Mouse (Mus musculus): ENCODE measurements around the gene Grk4.
A peak's percentile ranks its signal among the peaks of the same experiment; 100 is the strongest.

The Grk4 gene

GRCm38 (mm10) chr5:34659686-34660590 lies at the start of gene Grk4, which contains the start of gene Nop14:
Gene Grk4 (plus strand): TSS chr5:34660379.
Gene Nop14 (minus strand): TSS chr5:34660148.
- DNase-seq (ENCODE audit: low spot score), result peak; percentile 99

- no peak for DNase-seq (ENCODE audit: low spot score)
These were observed 27.2 kb upstream of the Grk4 start for GRCm38 (mm10) chr5:34632996-34633395.

GRCm38 (mm10) chr5:34633641-34634040 lies 26.5 kb upstream of the Grk4 start:
- no peak for DNase-seq (ENCODE audit: low spot score)

- peak; percentile 19 for DNase-seq (ENCODE audit: low spot score)
These were observed 25.3 kb upstream of the Grk4 start for GRCm38 (mm10) chr5:34634746-34635400.

- no peak for DNase-seq (ENCODE audit: low spot score)
These were observed 24.4 kb upstream of the Grk4 start for GRCm38 (mm10) chr5:34635665-34636192.

GRCm38 (mm10) chr5:34636481-34637287 lies 23.5 kb upstream of the Grk4 start, which contains the start of gene Mfsd10:
Gene Mfsd10 (minus strand): TSS chr5:34637212.
- DNase-seq (ENCODE audit: low spot score), result peak; percentile 73

- no peak for DNase-seq (ENCODE audit: low spot score)
These were observed 22.5 kb upstream of the Grk4 start for GRCm38 (mm10) chr5:34637591-34638156.

GRCm38 (mm10) chr5:34641991-34642390 lies 18.2 kb upstream of the Grk4 start:
- no peak for DNase-seq (ENCODE audit: low spot score)

GRCm38 (mm10) chr5:34642932-34643331 lies 17.2 kb upstream of the Grk4 start:
- peak; percentile 46 for DNase-seq (ENCODE audit: low spot score)

GRCm38 (mm10) chr5:34647581-34647980 lies 12.6 kb upstream of the Grk4 start:
- DNase-seq (ENCODE audit: low spot score), result peak; percentile 75

- DNase-seq (ENCODE audit: low spot score), result no peak
These were observed 7.2 kb upstream of the Grk4 start for GRCm38 (mm10) chr5:34652961-34653360.

- DNase-seq (ENCODE audit: low spot score), result no peak
These were observed 5.3 kb upstream of the Grk4 start for GRCm38 (mm10) chr5:34654881-34655280.

GRCm38 (mm10) chr5:34657556-34657955 lies 2.6 kb upstream of the Grk4 start:
- no peak for DNase-seq (ENCODE audit: low spot score)

- DNase-seq (ENCODE audit: low spot score), result no peak
These were observed 482 bp downstream of the Grk4 start for GRCm38 (mm10) chr5:34660591-34661130.

GRCm38 (mm10) chr5:34661909-34662308 lies 1.7 kb downstream of the Grk4 start:
- no peak for DNase-seq (ENCODE audit: low spot score)

GRCm38 (mm10) chr5:34663231-34663630 lies 3.1 kb downstream of the Grk4 start:
- no peak for DNase-seq (ENCODE audit: low spot score)

- no peak for DNase-seq (ENCODE audit: low spot score)
These were observed 9.3 kb downstream of the Grk4 start for GRCm38 (mm10) chr5:34669493-34669892.

- DNase-seq (ENCODE audit: low spot score), result no peak
These were observed 10.1 kb downstream of the Grk4 start for GRCm38 (mm10) chr5:34670280-34670679.

- DNase-seq (ENCODE audit: low spot score), result no peak
These were observed 29.7 kb downstream of the Grk4 start for GRCm38 (mm10) chr5:34689868-34690267.

GRCm38 (mm10) chr5:34692782-34693181 lies 32.6 kb downstream of the Grk4 start:
- DNase-seq (ENCODE audit: low spot score), result no peak

GRCm38 (mm10) chr5:34695521-34695920 lies 35.3 kb downstream of the Grk4 start:
- no peak for DNase-seq (ENCODE audit: low spot score)

Data from T-cell, adult 2 months (primary cell).